Mouse (Mus musculus) heart, adult 18-20 months (tissue): ENCODE data around the gene Tusc2. TPM values are rescaled to one million over a fixed set of nuclear protein-coding genes. Genes with fewer than 3 reads are reported as not detected.
"Not testable (repeated sequence)": the region's sequence is repeated elsewhere in the genome, so short reads cannot be mapped to it uniquely, and the experiment has no call there.

ENCODE experiments used
- DNase-seq, 2 experiments: peaks; one replicate each; pipeline ENCODE4 v3.0.0; 2021 to 2022; ENCODE audit warnings: mixed read lengths in 1 of 2
- total RNA-seq, 2 experiments: library from RNA; stranded (reverse); gene quantifications; 2 replicates each; pipeline ENCODE4 v1.2.3; 2021

Tusc2 gene
- total RNA-seq, 2 experiments from 2014 or later: 38.3 to 40.9 TPM

GRCm38 (mm10) chr9:107568331-107569261, 5.5 kb downstream of the Tusc2 start:
- DNase-seq: peak; percentile 91 to 92

GRCm38 (mm10) chr9:107569270-107569669, 6.2 kb downstream of the Tusc2 start:
- DNase-seq: no peak

GRCm38 (mm10) chr9:107570016-107570415, 7.0 kb downstream of the Tusc2 start:
- no peak for DNase-seq

- no peak for DNase-seq
These were observed 7.8 kb downstream of the Tusc2 start for GRCm38 (mm10) chr9:107570845-107571244.

GRCm38 (mm10) chr9:107571534-107572326, 8.7 kb downstream of the Tusc2 start:
- DNase-seq: peak in 1 of 2 experiments; percentile 78

- DNase-seq: no peak
These were observed 9.2 kb downstream of the Tusc2 start for GRCm38 (mm10) chr9:107572327-107572662.

GRCm38 (mm10) chr9:107573774-107574173, 10.7 kb downstream of the Tusc2 start:
- not testable (repeated sequence) for DNase-seq

- DNase-seq: no peak
These were observed 12.7 kb downstream of the Tusc2 start for GRCm38 (mm10) chr9:107575579-107576356.

- DNase-seq: peak; percentile 88 to 89
These were observed 13.5 kb downstream of the Tusc2 start, which contains the start of gene Hyal1 for GRCm38 (mm10) chr9:107576357-107577107. TSS of gene Hyal1 (plus strand) at chr9:107576927.

GRCm38 (mm10) chr9:107577871-107578270, 14.8 kb downstream of the Tusc2 start:
- DNase-seq: no peak

- no peak for DNase-seq
These were observed 15.5 kb downstream of the Tusc2 start, which contains the start of gene Naa80 for GRCm38 (mm10) chr9:107578587-107578986. TSS of gene Naa80 (plus strand) at chr9:107578887.

- DNase-seq: no peak
These were observed 16.2 kb downstream of the Tusc2 start for GRCm38 (mm10) chr9:107579023-107579900.

GRCm38 (mm10) chr9:107580501-107581317, 17.7 kb downstream of the Tusc2 start, which contains the start of gene Hyal3:
TSS of gene Hyal3 (plus strand) at chr9:107580818.
- peak; percentile 93 to 96 for DNase-seq

GRCm38 (mm10) chr9:107581584-107581983, 18.5 kb downstream of the Tusc2 start:
- no peak for DNase-seq

GRCm38 (mm10) chr9:107582509-107583062, 19.5 kb downstream of the Tusc2 start:
- DNase-seq: no peak

- no peak for DNase-seq
These were observed 20.1 kb downstream of the Tusc2 start for GRCm38 (mm10) chr9:107583174-107583573.

- no peak for DNase-seq
These were observed 23.4 kb downstream of the Tusc2 start for GRCm38 (mm10) chr9:107586504-107586903.

- DNase-seq: peak; percentile 99
These were observed 24.1 kb downstream of the Tusc2 start, which contains the start of gene Ifrd2 for GRCm38 (mm10) chr9:107586974-107587832. TSS of gene Ifrd2 (plus strand) at chr9:107587642.
